Mouse (Mus musculus): Measurements from ENCODE around the gene Sptbn4. TPM values are rescaled to one million over a fixed set of nuclear protein-coding genes. Genes with fewer than 3 reads are reported as not detected.

The Sptbn4 gene
- 0.09 TPM in 1 of 2 replicates, not detected in the other for total RNA-seq (2023)

DNA sequence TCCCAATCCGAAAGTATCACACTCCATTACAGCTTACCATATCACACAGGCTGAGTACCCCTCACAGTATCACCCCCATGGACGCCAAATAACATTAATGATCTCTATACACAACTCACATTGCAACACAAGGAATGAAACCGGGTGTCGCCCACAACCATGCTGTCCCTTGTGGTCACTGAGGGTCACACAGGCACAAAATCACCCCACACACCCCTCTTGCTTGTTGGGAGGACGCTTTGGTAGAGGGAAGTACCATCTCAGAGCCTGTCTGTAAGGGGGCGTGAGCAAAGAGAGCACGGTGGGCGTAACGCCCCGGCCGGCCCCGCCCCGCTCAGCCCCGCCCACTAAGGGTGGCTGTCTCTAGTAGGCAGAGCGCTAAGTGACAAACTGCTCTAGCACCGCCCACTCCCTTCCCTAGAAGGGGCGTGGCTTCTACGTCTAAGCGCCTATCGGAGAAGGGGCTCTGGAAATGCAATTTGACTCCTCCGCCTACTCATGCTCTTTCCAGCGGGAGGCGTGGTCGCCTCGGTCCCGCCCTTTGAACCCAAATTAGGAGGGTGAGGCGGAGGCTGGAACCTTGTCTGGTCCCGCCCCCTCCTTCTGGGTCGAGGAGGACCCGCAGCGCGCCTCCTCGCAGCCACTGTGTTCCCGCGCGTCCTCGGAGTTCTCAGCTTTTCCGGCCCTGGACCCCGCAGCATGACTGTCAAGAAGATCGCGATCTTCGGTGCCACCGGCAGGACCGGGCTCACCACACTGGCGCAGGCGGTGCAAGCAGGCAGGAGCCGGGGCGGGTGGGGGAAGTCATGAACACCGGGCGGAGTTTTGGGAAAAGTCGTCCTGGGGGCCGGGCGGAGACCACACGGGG lies at the start of gene Sptbn4, which contains the start of gene Blvrb:
Sptbn4 (minus strand) TSS at position 268 of the 868 bp plus-strand sequence.
Blvrb (plus strand) TSS at position 560 of the 868 bp plus-strand sequence.

DNA sequence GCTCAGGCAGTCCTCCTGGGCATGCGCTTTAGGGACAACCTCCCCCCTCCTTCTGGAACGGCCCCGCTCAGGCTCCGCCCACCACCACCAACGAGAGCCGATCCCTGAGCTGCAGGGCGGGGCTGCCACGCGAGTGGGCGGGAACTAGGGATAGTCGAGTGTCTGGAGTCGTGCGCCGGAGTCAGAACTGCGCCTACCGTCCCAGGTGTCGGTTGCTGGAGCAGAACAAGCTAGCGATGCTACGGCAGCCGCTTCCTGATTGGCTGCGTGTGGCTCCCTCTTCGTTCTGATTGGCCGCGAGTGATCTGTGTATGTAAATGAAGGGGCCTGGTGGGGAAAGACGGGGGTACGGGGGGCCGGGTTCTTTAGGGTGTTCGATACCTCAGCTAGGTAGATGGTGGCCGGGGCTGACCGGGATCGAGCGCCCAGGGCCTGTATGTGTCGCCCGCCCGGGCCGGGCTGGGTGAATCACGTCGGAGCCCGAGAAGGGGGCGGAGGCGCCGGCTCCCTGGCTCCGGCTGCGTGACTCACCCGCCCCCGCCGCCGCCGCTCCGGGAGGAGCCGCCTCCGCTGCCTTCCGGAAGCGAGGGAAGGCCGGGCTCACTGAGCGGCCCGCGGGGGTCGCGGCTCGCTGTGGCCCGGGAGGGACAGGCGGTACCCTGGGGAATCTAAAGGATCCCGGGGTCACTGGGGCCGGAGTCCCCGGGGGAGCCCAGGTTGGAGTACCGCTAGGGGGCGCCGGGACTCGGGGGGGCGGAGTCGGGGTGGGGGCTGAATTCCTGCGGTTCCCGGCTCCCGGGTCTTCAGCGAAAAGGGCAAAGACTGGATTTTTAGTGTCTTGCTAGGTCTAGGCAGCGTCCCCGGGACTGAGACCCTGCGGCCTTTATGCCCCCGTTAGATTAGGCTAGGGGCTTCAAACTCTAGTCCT lies 39.5 kb upstream of the Sptbn4 start, which contains the start of gene Sertad1:
Sertad1 (plus strand) TSS at position 141 of the 928 bp plus-strand sequence.

DNA sequence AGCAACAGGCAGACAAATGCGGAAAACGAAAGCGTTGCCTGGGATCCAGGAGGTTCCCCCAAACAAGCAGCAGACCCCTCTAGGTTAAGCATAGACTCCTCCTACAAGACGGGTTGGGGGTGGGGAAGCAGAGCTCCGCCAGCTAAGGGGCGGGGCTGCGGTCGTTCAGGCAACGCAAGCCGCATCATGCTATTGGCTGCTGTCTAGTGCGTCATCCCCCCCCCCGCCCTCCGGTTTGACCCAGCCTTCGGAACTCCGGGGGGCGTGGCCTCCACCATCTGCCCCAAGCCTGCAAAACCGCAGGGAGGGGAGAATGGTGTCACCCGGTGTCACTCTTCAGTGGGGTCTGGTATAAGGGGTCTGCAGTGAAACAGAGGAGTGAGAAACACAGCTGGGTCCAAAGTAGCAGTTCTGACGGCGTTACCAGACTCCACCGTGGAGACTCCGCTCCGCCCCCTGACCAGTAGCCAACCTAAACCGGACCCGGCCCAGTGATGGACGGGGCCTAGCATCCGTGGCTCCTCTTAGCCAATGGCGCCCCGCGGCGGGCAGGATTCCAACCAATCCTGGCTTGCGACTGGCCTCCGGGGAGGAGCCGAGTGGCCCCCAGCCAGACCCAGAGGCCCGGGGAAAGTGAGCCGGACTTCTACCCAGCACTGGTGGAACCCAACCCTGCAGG lies 25.8 kb upstream of the Sptbn4 start, which contains the start of gene Sertad3:
Sertad3 (plus strand) TSS at position 613 of the 679 bp plus-strand sequence.

DNA sequence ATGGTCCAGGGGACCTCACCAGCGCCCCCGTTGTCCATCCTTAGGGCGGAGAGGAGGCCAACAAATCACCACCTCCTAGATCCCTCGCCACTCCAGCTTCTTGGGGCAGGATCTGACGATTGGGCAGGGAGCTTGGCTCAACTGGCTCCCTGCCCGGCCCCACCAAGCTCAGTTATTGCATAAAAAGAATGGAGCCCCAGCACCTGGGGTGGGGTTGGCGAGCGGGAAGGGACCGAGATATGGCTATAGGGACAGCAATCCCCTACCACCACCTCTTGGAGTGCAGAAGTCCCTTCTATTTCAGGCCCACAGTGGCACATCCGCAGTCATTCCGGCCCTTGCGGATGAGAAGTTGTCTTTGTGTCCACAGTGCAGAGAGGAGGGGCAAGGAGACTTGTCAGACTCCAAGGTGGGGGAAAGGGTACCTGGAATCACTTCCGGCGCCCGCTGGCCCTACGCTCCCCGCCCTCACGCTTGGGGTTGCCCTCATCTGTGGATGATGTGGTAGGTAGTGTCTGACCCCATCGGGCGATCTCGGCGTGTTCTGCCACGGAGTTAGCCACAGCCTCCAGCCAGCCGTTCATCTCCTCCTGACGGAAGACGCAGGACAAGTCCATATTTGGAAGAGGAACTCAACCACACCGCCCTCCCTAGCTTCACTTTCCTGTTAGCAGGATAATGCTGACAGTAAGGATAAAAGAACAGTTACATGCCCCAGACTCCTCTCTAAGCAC lies 90.5 kb downstream of the Sptbn4 start, which contains the start of gene Gm20479:
Gm20479 (minus strand) TSS at position 559 of the 734 bp plus-strand sequence.

DNA sequence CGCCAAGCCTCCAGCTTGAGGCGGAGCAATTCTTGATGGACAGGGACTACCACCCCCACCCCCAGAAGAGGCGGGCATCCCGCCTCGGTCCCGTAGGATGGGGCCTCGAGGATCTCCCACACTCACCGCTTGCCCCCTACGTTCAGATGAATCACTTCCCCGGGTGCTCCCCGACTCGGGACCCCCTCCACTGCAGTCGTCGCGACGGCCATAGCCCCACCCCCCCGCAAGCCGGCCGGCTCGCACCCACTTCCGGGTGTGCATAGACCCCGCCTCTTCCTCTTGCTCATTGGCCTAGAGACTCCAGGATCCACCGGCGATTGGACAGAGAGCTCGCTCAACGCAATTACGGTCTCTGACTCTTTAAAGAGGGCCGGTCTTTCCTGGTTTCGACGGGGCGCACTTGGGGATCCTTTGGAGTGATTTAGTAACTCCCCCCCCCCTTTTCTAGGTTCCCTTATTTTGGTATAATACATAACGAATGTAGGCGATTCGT lies 91.7 kb downstream of the Sptbn4 start, which contains the start of gene Shkbp1:
Shkbp1 (minus strand) TSS at position 275 of the 496 bp plus-strand sequence.

DNA sequence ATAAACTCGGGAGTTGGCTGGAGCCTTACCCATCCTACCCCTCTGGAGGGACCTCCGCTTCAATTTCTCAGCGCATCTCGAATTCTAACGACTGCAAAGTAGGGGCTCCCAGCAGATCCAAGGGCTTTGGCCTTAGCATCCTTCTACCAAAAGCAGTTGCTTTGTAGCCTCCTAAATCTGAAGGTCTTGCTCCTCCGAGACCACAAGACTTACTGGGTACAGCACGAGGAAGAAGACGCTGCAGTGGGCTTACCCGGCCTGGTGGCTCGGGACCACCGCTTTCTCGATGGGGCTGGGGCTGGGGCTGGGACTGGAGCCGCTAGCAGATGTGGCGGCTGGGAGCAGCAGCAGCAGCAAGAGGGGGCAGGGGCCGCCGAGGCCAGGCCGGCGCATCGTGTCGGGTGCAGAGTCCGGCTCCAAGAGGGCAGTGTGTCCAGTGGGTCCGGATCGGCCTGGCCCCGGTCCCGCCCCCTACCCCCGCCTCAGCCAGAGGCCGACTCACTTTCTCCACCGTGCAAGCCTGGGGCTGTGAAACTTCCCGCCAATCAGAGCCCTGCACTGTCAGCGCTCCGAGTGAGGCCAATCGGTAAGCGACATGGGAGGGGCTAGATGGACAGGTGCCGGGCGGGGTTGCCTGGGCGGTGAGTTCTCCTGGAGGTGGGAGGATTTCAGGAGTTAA lies 110.2 kb downstream of the Sptbn4 start, which contains the start of gene Ltbp4:
Ltbp4 (minus strand) TSS at position 518 of the 679 bp plus-strand sequence.

Other genes starting within 250 kb of the Sptbn4 start
- gene Itpkc, start 219.0 kb downstream of the Sptbn4 start, total RNA-seq (2023): 16.1 and 23.6 TPM in 2 replicates
- 23.7 and 25.7 TPM in 2 replicates for gene Coq8b, start 214.7 kb downstream of the Sptbn4 start, total RNA-seq (2023)
- gene Numbl, start 189.3 kb downstream of the Sptbn4 start, total RNA-seq (2023): 3.2 and 3.3 TPM in 2 replicates
- gene Ltbp4, start 110.0 kb downstream of the Sptbn4 start, total RNA-seq (2023): 0.11 and 0.16 TPM in 2 replicates
- 103 and 111 TPM in 2 replicates for gene Shkbp1, start 91.7 kb downstream of the Sptbn4 start, total RNA-seq (2023)
- 0.84 and 20.0 TPM in 2 replicates for gene Gm20479, start 90.3 kb downstream of the Sptbn4 start, total RNA-seq (2023)
- 12.3 and 21.6 TPM in 2 replicates for gene Blvrb, start 292 bp upstream of the Sptbn4 start, total RNA-seq (2023)
- gene Sertad3, start 26.1 kb upstream of the Sptbn4 start, total RNA-seq (2023): 25.7 and 30.8 TPM in 2 replicates
- 42.4 and 47.3 TPM in 2 replicates for gene Sertad1, start 39.2 kb upstream of the Sptbn4 start, total RNA-seq (2023)
- 0.41 and 0.88 TPM in 2 replicates for gene Prx, start 51.6 kb upstream of the Sptbn4 start, total RNA-seq (2023)
- gene Hipk4, start 75.6 kb upstream of the Sptbn4 start, total RNA-seq (2023): 0.35 TPM in 1 of 2 replicates, not detected in the other
- gene Pld3, start 105.5 kb upstream of the Sptbn4 start, total RNA-seq (2023): 19.1 and 19.8 TPM in 2 replicates
- 11.5 and 13.0 TPM in 2 replicates for gene 2310022A10Rik, start 105.5 kb upstream of the Sptbn4 start, total RNA-seq (2023)
- 126 and 159 TPM in 2 replicates for gene Akt2, start 143.9 kb upstream of the Sptbn4 start, total RNA-seq (2023)
- not detected in 2 replicates for gene Ttc9b, start 206.2 kb upstream of the Sptbn4 start, total RNA-seq (2023)
- gene Map3k10, start 226.9 kb upstream of the Sptbn4 start, total RNA-seq (2023): 3.6 and 5.3 TPM in 2 replicates
- gene Zfp607b, start 241.7 kb upstream of the Sptbn4 start, total RNA-seq (2023): 0.09 and 0.20 TPM in 2 replicates